Mouse (Mus musculus) erythroblast, embryonic 14.5 days (primary cell): ENCODE measurements around the gene Cyct. TPM values are rescaled to one million over a fixed set of nuclear protein-coding genes. Genes with fewer than 3 reads are reported as not detected.

Experiments
- H3K27me3 ChIP-seq: 2 replicates; pipeline ENCODE4 v1.6.1; 2012; ENCODE audit warnings: inconsistent platforms; ENCODE audit not compliant: control insufficient read depth
- H3K36me3 ChIP-seq: 2 replicates; pipeline ENCODE4 v1.6.1; 2012; ENCODE audit warnings: mild to moderate bottlenecking, inconsistent platforms; ENCODE audit not compliant: control insufficient read depth
- H3K4me1 ChIP-seq: 2 replicates; pipeline ENCODE4 v1.6.1; 2012; ENCODE audit warnings: inconsistent platforms; ENCODE audit not compliant: control insufficient read depth
- H3K4me3 ChIP-seq: replicated peaks from 2 replicates; pipeline ENCODE3; 2012; ENCODE audit warnings: moderate library complexity, mild to moderate bottlenecking, inconsistent platforms
- H3K9me3 ChIP-seq: 2 replicates; pipeline ENCODE4 v1.6.1; 2012; ENCODE audit warnings: low read length, inconsistent platforms, mixed read lengths; ENCODE audit not compliant: control insufficient read depth
- GATA1 ChIP-seq: IDR thresholded peaks from 2 replicates; pipeline ENCODE4 v1.6.1; 2012; ENCODE audit warnings: low read length, inconsistent platforms, mixed read lengths
- TAL1 ChIP-seq: IDR thresholded peaks from 3 replicates; pipeline ENCODE4 v1.6.1; 2012; ENCODE audit warnings: low read length, inconsistent platforms, mixed read lengths
- polyA plus RNA-seq: library from polyadenylated mRNA; stranded (reverse); fragments of >175 nt; gene quantifications from 2 replicates; pipeline ENCODE4 v1.2.3, GENCODE M21; 2012

Gene Cyct
- polyA plus RNA-seq, 1 experiment = not detected

DNA sequence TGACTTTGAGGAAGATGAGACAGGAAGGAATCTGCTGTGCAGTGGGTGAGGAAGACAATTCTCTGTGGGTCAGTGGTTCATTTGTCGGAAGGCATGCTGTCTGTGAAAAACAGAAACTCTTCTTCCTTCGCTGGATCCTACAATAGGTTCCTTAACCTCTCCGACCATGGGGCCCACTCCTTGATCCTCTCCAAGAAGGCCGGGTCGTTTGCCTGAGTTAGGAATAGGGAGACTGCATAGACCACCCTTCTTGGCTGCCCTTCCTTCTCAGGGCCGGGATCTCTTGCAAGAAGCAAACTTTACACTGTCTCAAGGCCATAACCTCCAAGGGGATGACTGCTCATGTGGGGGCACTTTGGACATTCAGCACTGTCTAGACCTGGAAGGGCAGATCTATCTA is 41.0 kb downstream of the Cyct start:
- TF ChIP-seq GATA1 = no peak
- TF ChIP-seq TAL1 = no peak
- peaks cover 11% of the 10 kb centered on the region for H3K4me1 ChIP-seq
- no peaks in the 10 kb centered on the region for H3K36me3 ChIP-seq
- H3K9me3 ChIP-seq = no peaks in the 10 kb centered on the region
- H3K27me3 ChIP-seq = no peaks in the 10 kb centered on the region
- H3K4me3 ChIP-seq = no peak overlapping the region

Other genes starting within 250 kb of the Cyct start
- gene Pde11a, start 21.7 kb downstream of the Cyct start, polyA plus RNA-seq = 0.02 TPM in 1 of 2 replicates, not detected in the other
- 0.71 and 1.0 TPM in 2 replicates for gene Rbm45, start 9.5 kb upstream of the Cyct start, polyA plus RNA-seq
- not detected in 2 replicates for gene Osbpl6, start 46.1 kb upstream of the Cyct start, polyA plus RNA-seq